Comparison of ENCODE assay signal across 9 mouse cellular contexts in the genomic region with DNA sequence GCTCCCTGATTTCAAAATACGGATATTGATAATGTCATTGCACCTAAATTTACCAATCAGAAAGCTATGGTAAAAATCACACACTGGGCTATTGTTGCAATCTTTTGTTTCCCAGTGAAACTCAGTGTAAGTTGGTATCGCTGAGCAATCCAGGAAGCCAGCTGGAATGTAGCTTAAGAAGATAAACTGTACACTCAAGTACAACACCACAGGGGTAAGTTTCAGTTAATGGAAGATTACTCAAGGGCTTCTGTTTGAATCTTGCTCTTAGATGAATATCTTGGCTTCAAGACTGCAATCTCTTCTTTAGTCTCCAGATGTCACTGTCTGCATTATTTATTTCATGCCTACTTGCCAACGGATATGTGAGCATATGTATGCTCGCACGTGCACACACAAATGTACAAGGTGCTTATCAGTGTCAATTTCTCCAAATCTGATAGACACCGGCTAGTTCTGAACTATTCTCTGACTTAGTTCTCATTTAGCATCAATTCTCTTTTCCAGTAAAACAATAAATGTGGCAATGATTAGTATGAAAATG.
DNase-seq lines count a peak whose midpoint lies in the region; ATAC-seq lines count a peak whose summit lies in the region.
"Had no signal": no experiment of that assay in that cellular context is flagged by ENCODE, and none has a peak within 500 bp of the region (broad histone marks: within the 10 kb centered on the region; RNA-seq: fewer than 3 reads in every experiment).

No protein-coding gene starts in this region.

- H3K27me3 ChIP-seq in kidney, embryonic 14.5 days (ENCODE audit: control insufficient read depth, insufficient read depth, low read length), result no peaks in the 10 kb centered on the region
- H3K27me3 ChIP-seq in neural tube, embryonic 14.5 days (ENCODE audit: control insufficient read depth, insufficient read depth, low read length), result no peaks in the 10 kb centered on the region
- H3K27me3 ChIP-seq: embryonic facial prominence, embryonic 13.5 days had no signal

- 58% methylated on average over 6 of the region's 6 CpGs for WGBS in kidney, embryonic 14.5 days
- 42% methylated on average over 6 of the region's 6 CpGs for WGBS in neural tube, embryonic 14.5 days

- ATAC-seq in kidney, embryonic 14.5 days (ENCODE audit: low FRiP score, low TSS enrichment), result no peak
- peak; percentile 72 for ATAC-seq in neural tube, embryonic 14.5 days (ENCODE audit: low read depth)

- intact Hi-C loops in heart, postnatal 36 days (cut with DNase I), result loop anchor here (2.0 to 5.0 kb wide), 2 partner anchors 715 to 765 kb away; no protein-coding TSS in a partner anchor

- peak; percentile 17 for DNase-seq in kidney, postnatal 14 days
- DNase-seq in A20 (ENCODE audit: low read depth, low spot score), result peak; percentile 4
- peak; percentile 71 for DNase-seq in NIH3T3 (ENCODE audit: low read depth)
- DNase-seq in forelimb bud, embryonic 11.5 days (ENCODE audit: low read depth, low spot score), result peak; percentile 25
- no peak for DNase-seq in heart, postnatal 36 days
- DNase-seq in T-cell, adult 2 months (ENCODE audit: low spot score), result no peak

- no peak overlapping the region for H3K9ac ChIP-seq in kidney, embryonic 14.5 days (ENCODE audit: low read depth, low read length)
- H3K9ac ChIP-seq in neural tube, embryonic 14.5 days (replicated peaks; ENCODE audit: low read depth, low read length), result no peak overlapping the region
- H3K9ac ChIP-seq: embryonic facial prominence, embryonic 13.5 days had no signal

- H3K9me3 ChIP-seq in kidney, embryonic 14.5 days (ENCODE audit: control insufficient read depth, low read length), result no peaks in the 10 kb centered on the region
- no peaks in the 10 kb centered on the region for H3K9me3 ChIP-seq in neural tube, embryonic 14.5 days (ENCODE audit: control insufficient read depth, low read length)
- H3K9me3 ChIP-seq: embryonic facial prominence, embryonic 13.5 days had no signal

- no peaks in the 10 kb centered on the region for H3K36me3 ChIP-seq in kidney, embryonic 14.5 days (ENCODE audit: control insufficient read depth, insufficient read depth, low read length)
- no peaks in the 10 kb centered on the region for H3K36me3 ChIP-seq in neural tube, embryonic 14.5 days (ENCODE audit: control insufficient read depth, insufficient read depth, low read length)
- H3K36me3 ChIP-seq: embryonic facial prominence, embryonic 13.5 days had no signal

- H3K4me3 ChIP-seq in kidney, embryonic 14.5 days (ENCODE audit: low read length), result no peak overlapping the region
- no peak overlapping the region for H3K4me3 ChIP-seq in neural tube, embryonic 14.5 days (ENCODE audit: low read depth, low read length)
- H3K4me3 ChIP-seq: embryonic facial prominence, embryonic 13.5 days had no signal

- no peak overlapping the region for H3K4me2 ChIP-seq in kidney, embryonic 14.5 days (replicated peaks; ENCODE audit: low read depth, low read length)
- no peak overlapping the region for H3K4me2 ChIP-seq in neural tube, embryonic 14.5 days (ENCODE audit: low read depth, low read length)
- H3K4me2 ChIP-seq: embryonic facial prominence, embryonic 13.5 days had no signal

- H3K4me1 ChIP-seq in kidney, embryonic 14.5 days (ENCODE audit: control insufficient read depth, insufficient read depth, low read length), result no peaks in the 10 kb centered on the region
- H3K4me1 ChIP-seq in neural tube, embryonic 14.5 days (ENCODE audit: control insufficient read depth, insufficient read depth, low read length), result no peaks in the 10 kb centered on the region

- no peak overlapping the region for H3K27ac ChIP-seq in kidney, embryonic 14.5 days (ENCODE audit: low read depth, low read length)
- no peak overlapping the region for H3K27ac ChIP-seq in neural tube, embryonic 14.5 days (ENCODE audit: low read depth, low read length)
- H3K27ac ChIP-seq: embryonic facial prominence, embryonic 13.5 days had no signal

Comparison
In these comparisons a context has a peak if more than half of its experiments do, and no peak if none do; other contexts are left out.
1. DNase-seq: peak in kidney, postnatal 14 days (single experiment), A20 (single experiment), NIH3T3 (single experiment) and forelimb bud, embryonic 11.5 days (single experiment); none in heart, postnatal 36 days (0 of 2) and T-cell, adult 2 months (single experiment).